In genomic region chr14:36537402-36537801, GRCm38 (mm10) we compare ENCODE assay signal across 20 mouse cellular contexts.
A peak's percentile ranks its signal among the peaks of the same experiment; 100 is the strongest.
DNase-seq lines count a peak whose midpoint lies in the region; ATAC-seq lines count a peak whose summit lies in the region.
"Had no signal": no experiment of that assay in that cellular context is flagged by ENCODE, and none has a peak within 500 bp of the region (broad histone marks: within the 10 kb centered on the region; RNA-seq: fewer than 3 reads in every experiment).

No protein-coding gene starts in this region.

- H3K9me3 ChIP-seq in embryonic facial prominence, embryonic 14.5 days (ENCODE audit: control insufficient read depth, low read length) = no peaks in the 10 kb centered on the region
- H3K9me3 ChIP-seq: embryonic facial prominence, embryonic 13.5 days; forebrain, embryonic 13.5 days; forebrain, embryonic 15.5 days had no signal

- H3K4me2 ChIP-seq in embryonic facial prominence, embryonic 14.5 days (ENCODE audit: low read depth, low read length) = no peak overlapping the region
- H3K4me2 ChIP-seq: embryonic facial prominence, embryonic 13.5 days; forebrain, embryonic 13.5 days; forebrain, embryonic 15.5 days had no signal

- no peaks in the 10 kb centered on the region for H3K4me1 ChIP-seq in embryonic facial prominence, embryonic 14.5 days (ENCODE audit: control insufficient read depth, insufficient read depth, low read length)
- H3K4me1 ChIP-seq: forebrain, embryonic 13.5 days; forebrain, embryonic 15.5 days had no signal

- no peak overlapping the region for H3K9ac ChIP-seq in embryonic facial prominence, embryonic 14.5 days (ENCODE audit: low read depth, low read length)
- H3K9ac ChIP-seq: embryonic facial prominence, embryonic 13.5 days; forebrain, embryonic 13.5 days; forebrain, embryonic 15.5 days; forebrain, postnatal 0 days had no signal

- no peak overlapping the region for H3K4me3 ChIP-seq in embryonic facial prominence, embryonic 14.5 days (ENCODE audit: low read depth, low read length)
- H3K4me3 ChIP-seq: embryonic facial prominence, embryonic 13.5 days; forebrain, embryonic 13.5 days; forebrain, embryonic 15.5 days had no signal

- no peaks in the 10 kb centered on the region for H3K36me3 ChIP-seq in embryonic facial prominence, embryonic 14.5 days (ENCODE audit: control insufficient read depth, insufficient read depth, low read length)
- H3K36me3 ChIP-seq: embryonic facial prominence, embryonic 13.5 days; forebrain, embryonic 15.5 days had no signal

- H3K27ac ChIP-seq in embryonic facial prominence, embryonic 14.5 days (replicated peaks; ENCODE audit: low read depth, low read length) = no peak overlapping the region
- H3K27ac ChIP-seq: embryonic facial prominence, embryonic 13.5 days; forebrain, embryonic 13.5 days; forebrain, embryonic 15.5 days had no signal

- no peaks in the 10 kb centered on the region for H3K27me3 ChIP-seq in embryonic facial prominence, embryonic 14.5 days (replicated peaks; ENCODE audit: control insufficient read depth, insufficient read depth, low read length)
- H3K27me3 ChIP-seq: embryonic facial prominence, embryonic 13.5 days; forebrain, embryonic 13.5 days; forebrain, embryonic 15.5 days had no signal

- WGBS in embryonic facial prominence, embryonic 14.5 days = 50% methylated on average over 5 of the region's 5 CpGs

- intact Hi-C loops in left cerebral cortex, postnatal 36 days (cut with DNase I) = no loop called here

- DNase-seq in frontal cortex, postnatal 10 days (ENCODE audit: low spot score in 2 of 2) = no peak
- peak; percentile 5 for DNase-seq in right cerebral cortex, adult 18-20 months
- DNase-seq in right cerebral cortex, postnatal 25 days = no peak
- peak; percentile 35 for DNase-seq in embryonic facial prominence, embryonic 14.5 days (ENCODE audit: low spot score)
- DNase-seq in left cerebral cortex, postnatal 36 days (ENCODE audit: low spot score in 2 of 2) = no peak
- no peak for DNase-seq in embryo, embryonic 10 days (ENCODE audit: low spot score)
- DNase-seq: adrenal gland, adult 2 months; adrenal gland, postnatal 10 days; adrenal gland, postnatal 25 days; cerebellum, adult 11-12 months; cerebellum, adult 2 months; cerebellum, adult 9-10 months; cerebellum, postnatal 10 days; cerebellum, postnatal 25 days; embryo, embryonic 11 days; forebrain, postnatal 0 days had no signal

- ATAC-seq in frontal cortex, adult (ENCODE audit: low TSS enrichment) = peak; percentile 95
- ATAC-seq in embryonic facial prominence, embryonic 14.5 days (ENCODE audit: low read depth) = no peak
- ATAC-seq: forebrain, embryonic 13.5 days; forebrain, embryonic 15.5 days; forebrain, postnatal 0 days had no signal

Comparison
In these comparisons a context has a peak if more than half of its experiments do, and no peak if none do; other contexts are left out.
1. DNase-seq: peak in right cerebral cortex, adult 18-20 months (single experiment) and embryonic facial prominence, embryonic 14.5 days (single experiment); none in frontal cortex, postnatal 10 days (0 of 2), right cerebral cortex, postnatal 25 days (single experiment), left cerebral cortex, postnatal 36 days (0 of 2) and embryo, embryonic 10 days (single experiment).